Mouse (Mus musculus) neural tube, embryonic 15.5 days (tissue): ENCODE results near the gene Igsf9b. TPM values are rescaled to one million over a fixed set of nuclear protein-coding genes. Genes with fewer than 3 reads are reported as not detected.

ENCODE experiments used
- ATAC-seq: fragments of 200-750 bp; cut with Nextera tagmentation; 2 replicates; pipeline ENCODE4 v1.8.0; 2017; ENCODE audit warnings: mild to moderate bottlenecking, moderate TSS enrichment, moderate library complexity; ENCODE audit not compliant: low FRiP score
- H3K27ac ChIP-seq: fragments of 300-500 bp; sonication (generic); replicated peaks from 2 replicates; pipeline ENCODE4 v1.5.1; 2015; ENCODE audit warnings: mild to moderate bottlenecking, inconsistent platforms
- H3K27me3 ChIP-seq: fragments of 300-500 bp; sonication (generic); replicated peaks from 2 replicates; pipeline ENCODE4 v1.6.1; 2015; ENCODE audit warnings: inconsistent platforms
- H3K36me3 ChIP-seq: fragments of 300-500 bp; sonication (generic); 2 replicates; pipeline ENCODE4 v1.6.1; 2015; ENCODE audit warnings: inconsistent platforms
- H3K4me1 ChIP-seq: fragments of 300-500 bp; sonication (generic); 2 replicates; pipeline ENCODE4 v1.6.1; 2015; ENCODE audit warnings: inconsistent platforms
- H3K4me2 ChIP-seq: fragments of 300-500 bp; sonication (generic); 2 replicates; pipeline ENCODE4 v1.6.1; 2015; ENCODE audit warnings: inconsistent platforms, mild to moderate bottlenecking, moderate library complexity
- H3K4me3 ChIP-seq: fragments of 300-500 bp; sonication (generic); replicated peaks from 2 replicates; pipeline ENCODE4 v1.5.1; 2015; ENCODE audit warnings: mild to moderate bottlenecking, inconsistent platforms
- H3K9ac ChIP-seq: fragments of 300-500 bp; sonication (generic); replicated peaks from 2 replicates; pipeline ENCODE4 v1.6.1; 2015; ENCODE audit warnings: mild to moderate bottlenecking, inconsistent platforms
- H3K9me3 ChIP-seq: fragments of 300-500 bp; sonication (generic); replicated peaks from 2 replicates; pipeline ENCODE4 v1.6.1; 2016; ENCODE audit warnings: inconsistent platforms
- WGBS: fragments of 180-500 bp; shearing (Covaris S2); methylation state at CpG from one replicate; pipeline ENCODE4 v1.1.7; 2015; ENCODE audit warnings: mixed read lengths; 5-methylcytosine and 5-hydroxymethylcytosine counted together
- polyA plus RNA-seq: library from polyadenylated mRNA; unstranded; fragments of >200 nt; fragmentation: Nextera tagmentation; extraction: Ambion mirVana; gene quantifications from 2 replicates; pipeline ENCODE4 v1.2.1, GENCODE M21; 2015

The Igsf9b gene
- polyA plus RNA-seq, 1 experiment from 2014 or later, result 23.2 TPM

DNA sequence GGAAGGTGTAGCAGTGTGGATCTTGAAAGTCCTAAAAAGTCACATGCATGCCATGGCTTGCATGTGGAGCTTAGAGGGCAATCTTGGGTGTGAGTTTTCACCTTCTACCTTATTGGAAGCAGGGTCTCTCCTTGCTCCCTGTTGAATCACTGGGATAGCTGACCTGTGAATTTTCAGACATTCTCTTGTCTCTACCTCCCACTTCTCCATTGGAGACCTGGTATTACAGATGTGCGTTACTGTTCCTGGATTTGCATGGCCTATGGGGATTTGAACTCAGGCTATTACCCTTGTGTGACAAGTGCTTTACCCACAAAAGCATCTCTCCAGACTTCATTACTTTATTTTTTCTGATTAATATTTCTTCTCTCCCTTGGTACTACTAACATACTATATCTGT lies 26.1 kb upstream of the Igsf9b start:
- H3K27me3 ChIP-seq, result no peaks in the 10 kb centered on the region
- no peak overlapping the region for H3K9ac ChIP-seq
- ATAC-seq, result no peak
- H3K9me3 ChIP-seq, result no peaks in the 10 kb centered on the region
- H3K4me2 ChIP-seq, result no peak overlapping the region
- H3K4me1 ChIP-seq, result peaks cover 2% of the 10 kb centered on the region; the same call in 1 of the 2 replicates
- no peak overlapping the region for H3K27ac ChIP-seq
- H3K4me3 ChIP-seq, result no peak overlapping the region
- H3K36me3 ChIP-seq, result no peaks in the 10 kb centered on the region
- 85% methylated on average over 1 of the region's 1 CpGs for WGBS

DNA sequence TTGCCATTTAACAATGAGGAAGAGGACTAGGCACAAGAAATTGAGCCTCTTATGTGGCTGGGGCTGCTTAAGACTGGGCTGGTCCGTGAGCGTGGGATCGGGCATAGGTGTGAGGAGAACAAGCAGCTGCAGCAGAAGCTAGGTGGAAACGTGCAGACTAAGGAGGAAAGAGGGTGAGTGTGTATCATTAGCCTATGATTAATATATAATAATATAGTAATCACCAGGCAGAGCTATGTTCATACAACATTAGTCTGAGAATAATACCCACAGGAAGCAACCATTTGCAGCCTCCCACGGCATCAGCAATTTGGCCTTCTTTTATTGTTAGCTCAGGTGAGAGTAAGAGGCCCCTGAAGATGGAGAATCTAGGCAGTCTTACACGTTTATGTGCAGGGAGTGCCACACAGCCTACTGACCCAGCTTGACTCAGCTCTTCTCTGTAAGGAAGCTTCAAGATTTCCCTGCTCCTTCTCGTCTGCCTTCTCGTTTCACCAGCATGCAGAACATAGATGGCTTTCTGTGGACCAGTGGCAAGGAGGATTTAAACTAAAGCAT lies 22.6 kb upstream of the Igsf9b start:
- Histone ChIP-seq H3K36me3 (no peaks in the 10 kb centered on the region), H3K27me3 (no peaks in the 10 kb centered on the region), H3K4me2 (no peak overlapping the region), H3K9me3 (no peaks in the 10 kb centered on the region), H3K27ac (no peak overlapping the region), H3K9ac (no peak overlapping the region), H3K4me1 (peaks cover 2% of the 10 kb centered on the region; the same call in 1 of the 2 replicates), H3K4me3 (no peak overlapping the region)
- peak; percentile 81 for ATAC-seq
- 68% methylated on average over 8 of the region's 8 CpGs for WGBS

DNA sequence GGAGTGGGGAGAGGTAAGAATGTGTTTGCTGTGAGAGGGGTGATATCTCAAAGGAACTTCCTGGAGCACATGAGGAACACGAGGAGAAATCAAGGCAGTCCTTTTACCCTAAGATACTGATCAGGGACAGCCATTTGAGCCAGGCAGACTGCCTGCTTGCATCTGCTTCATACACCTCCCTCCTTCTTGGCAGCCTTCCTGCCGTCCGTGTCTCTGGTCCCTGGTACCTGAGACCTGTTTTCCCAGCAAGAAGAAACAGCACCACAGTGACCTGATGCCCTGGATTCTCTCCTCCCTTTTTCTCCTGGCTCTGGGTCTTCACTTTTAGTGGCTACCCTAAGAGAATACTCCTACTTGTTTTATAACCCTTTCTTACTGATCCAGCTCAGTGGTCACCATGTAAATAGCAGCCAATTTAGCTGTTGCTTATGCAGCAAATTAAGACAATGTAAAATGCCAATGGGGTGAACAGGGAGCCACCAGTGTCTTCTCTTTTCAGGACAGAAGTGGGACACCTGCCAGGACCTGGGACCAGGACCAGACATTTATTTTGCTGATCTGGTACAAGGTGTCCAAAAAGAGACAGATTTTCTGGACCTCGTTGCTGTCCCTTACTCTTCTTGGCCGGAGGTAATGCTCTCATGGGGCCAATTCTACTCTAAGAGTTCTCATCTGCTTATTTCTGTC lies 21.5 kb upstream of the Igsf9b start:
- no peak for ATAC-seq
- Histone ChIP-seq H3K27ac (no peak overlapping the region), H3K4me3 (no peak overlapping the region), H3K36me3 (no peaks in the 10 kb centered on the region), H3K9ac (no peak overlapping the region), H3K27me3 (no peaks in the 10 kb centered on the region), H3K4me1 (peaks cover 2% of the 10 kb centered on the region; the same call in 1 of the 2 replicates), H3K9me3 (no peaks in the 10 kb centered on the region), H3K4me2 (no peak overlapping the region)
- 63% methylated on average over 5 of the region's 5 CpGs for WGBS

DNA sequence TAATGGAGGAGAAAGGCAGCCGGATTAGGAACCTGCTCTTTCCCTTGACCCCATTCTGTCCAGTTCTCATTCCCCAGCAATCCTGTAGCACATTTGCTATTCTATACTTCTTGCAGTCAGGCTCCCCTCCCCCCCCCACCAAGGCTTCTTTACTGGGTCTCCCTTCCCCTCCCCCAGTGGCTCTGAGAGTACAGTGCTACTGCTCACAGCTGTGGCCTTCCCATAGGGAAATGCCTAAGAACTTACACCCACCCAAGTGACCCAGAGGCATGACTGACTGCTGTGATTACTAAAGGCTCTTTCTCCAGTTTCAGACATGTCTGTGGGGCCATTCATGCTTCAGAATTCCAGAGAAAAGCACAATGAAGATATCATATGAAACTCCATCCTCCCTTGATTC lies 20.0 kb upstream of the Igsf9b start:
- Histone ChIP-seq H3K4me2 (no peak overlapping the region), H3K36me3 (no peaks in the 10 kb centered on the region), H3K9me3 (no peaks in the 10 kb centered on the region), H3K9ac (no peak overlapping the region), H3K27me3 (0 out of 2 replicates have a peak, but pooled peaks cover 5% of the 10 kb centered on the region), H3K4me3 (no peak overlapping the region), H3K27ac (no peak overlapping the region), H3K4me1 (peaks cover 2% of the 10 kb centered on the region; the same call in 1 of the 2 replicates)
- 41% methylated on average over 1 of the region's 1 CpGs for WGBS
- ATAC-seq, result no peak

DNA sequence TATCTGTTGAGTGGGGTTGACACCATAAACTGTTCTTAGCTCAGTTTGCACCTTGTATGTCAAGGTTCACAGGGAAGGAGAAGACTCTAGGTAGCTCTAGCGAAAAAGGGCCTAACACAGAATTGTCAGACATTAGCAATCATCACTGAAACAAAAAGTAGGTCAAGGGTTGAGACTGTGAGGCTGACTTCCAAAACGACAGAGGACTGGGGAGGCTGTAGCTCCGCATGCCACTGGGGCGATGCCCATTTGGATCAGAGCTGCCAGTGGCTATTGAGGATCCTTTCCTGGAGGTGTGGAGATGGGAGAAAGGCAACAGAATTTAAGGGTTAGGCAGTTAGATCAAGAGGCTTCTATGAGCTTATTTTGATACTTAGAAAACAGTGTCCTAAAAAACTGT lies 18.0 kb upstream of the Igsf9b start:
- peaks cover 11% of the 10 kb centered on the region for H3K27me3 ChIP-seq
- no peak overlapping the region for H3K4me3 ChIP-seq
- no peak overlapping the region for H3K27ac ChIP-seq
- peaks cover 2% of the 10 kb centered on the region; the same call in 1 of the 2 replicates for H3K4me1 ChIP-seq
- no peak overlapping the region for H3K9ac ChIP-seq
- no peaks in the 10 kb centered on the region for H3K36me3 ChIP-seq
- no peaks in the 10 kb centered on the region for H3K9me3 ChIP-seq
- 85% methylated on average over 4 of the region's 4 CpGs for WGBS
- no peak overlapping the region for H3K4me2 ChIP-seq
- ATAC-seq, result no peak

DNA sequence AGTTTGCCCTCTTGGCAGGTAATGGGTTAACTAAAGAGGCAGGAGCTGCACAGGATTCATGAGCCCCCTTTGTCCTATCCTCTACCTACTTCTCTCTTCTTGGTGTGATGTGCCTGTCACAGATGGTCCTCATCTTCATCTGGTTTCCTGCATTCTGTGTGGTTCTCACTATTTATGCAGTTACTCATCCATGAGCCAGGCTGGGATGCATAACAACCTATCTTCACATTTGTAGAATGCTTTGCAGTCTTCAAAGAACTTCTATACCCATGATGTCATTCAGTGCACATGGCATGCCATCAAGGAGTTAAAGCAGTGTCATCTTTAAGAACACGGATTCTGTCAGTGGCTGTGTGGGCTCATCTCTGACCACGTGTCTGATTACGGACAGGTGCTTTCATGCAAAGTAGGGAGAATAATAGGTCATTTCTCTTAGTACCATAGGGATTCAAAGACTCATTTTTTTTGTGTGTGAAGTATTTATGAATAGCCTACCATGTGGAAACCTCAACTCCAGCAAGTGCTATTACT lies 13.2 kb upstream of the Igsf9b start:
- Histone ChIP-seq H3K9me3 (no peaks in the 10 kb centered on the region), H3K4me3 (no peak overlapping the region), H3K9ac (no peak overlapping the region), H3K27me3 (peaks cover 16% of the 10 kb centered on the region), H3K36me3 (no peaks in the 10 kb centered on the region), H3K27ac (no peak overlapping the region), H3K4me2 (no peak overlapping the region), H3K4me1 (peaks cover 21% of the 10 kb centered on the region)
- no peak for ATAC-seq
- WGBS, result 60% methylated on average over 3 of the region's 3 CpGs

DNA sequence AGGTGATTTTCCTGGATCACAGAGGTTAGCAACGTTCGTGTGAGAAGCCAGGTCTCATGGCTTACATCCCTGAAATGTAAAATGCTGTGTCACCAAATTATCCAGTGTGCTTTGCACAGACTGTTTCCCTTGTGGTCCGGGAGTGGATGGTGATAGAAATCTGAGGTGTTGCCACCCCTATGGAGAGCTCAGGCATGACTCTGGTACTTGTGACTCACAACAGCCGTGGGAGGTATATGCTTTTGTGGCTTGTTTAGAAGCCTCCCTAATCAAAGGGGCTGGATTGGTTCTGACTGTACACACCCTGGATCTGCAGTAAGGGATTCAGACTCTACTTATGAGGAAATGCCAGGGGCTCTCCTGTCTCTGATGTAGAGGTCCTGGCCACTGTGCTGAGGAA lies 12.7 kb upstream of the Igsf9b start:
- 85% methylated on average over 4 of the region's 4 CpGs for WGBS
- Histone ChIP-seq H3K4me1 (peaks cover 21% of the 10 kb centered on the region), H3K27me3 (peaks cover 16% of the 10 kb centered on the region), H3K9ac (no peak overlapping the region), H3K9me3 (no peaks in the 10 kb centered on the region), H3K4me2 (no peak overlapping the region), H3K36me3 (no peaks in the 10 kb centered on the region), H3K27ac (no peak overlapping the region), H3K4me3 (no peak overlapping the region)
- ATAC-seq, result no peak

DNA sequence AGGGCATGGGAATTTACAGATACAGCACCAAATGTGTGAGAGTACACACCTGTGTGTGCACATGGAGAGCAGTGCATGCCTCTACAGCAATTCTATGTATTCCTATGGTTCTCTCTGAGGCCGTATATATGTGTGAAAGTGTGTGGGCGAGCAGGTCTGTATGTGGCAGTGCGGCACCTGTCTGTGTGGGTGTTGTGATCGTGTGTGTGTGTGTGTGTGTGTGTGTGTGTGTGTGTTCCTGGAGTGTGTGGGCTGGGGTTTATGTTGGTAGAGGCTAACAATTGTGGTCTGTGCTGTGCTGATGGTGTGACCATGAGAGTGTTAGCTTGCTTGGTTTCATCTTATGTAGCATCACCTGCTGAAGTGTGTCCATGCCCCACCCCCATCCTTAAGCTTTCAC lies 12.1 kb upstream of the Igsf9b start:
- Histone ChIP-seq H3K4me3 (no peak overlapping the region), H3K4me1 (peaks cover 21% of the 10 kb centered on the region), H3K4me2 (no peak overlapping the region), H3K9ac (no peak overlapping the region), H3K27me3 (peaks cover 16% of the 10 kb centered on the region), H3K36me3 (no peaks in the 10 kb centered on the region), H3K9me3 (no peaks in the 10 kb centered on the region), H3K27ac (no peak overlapping the region)
- 94% methylated on average over 4 of the region's 4 CpGs for WGBS
- ATAC-seq, result no peak

DNA sequence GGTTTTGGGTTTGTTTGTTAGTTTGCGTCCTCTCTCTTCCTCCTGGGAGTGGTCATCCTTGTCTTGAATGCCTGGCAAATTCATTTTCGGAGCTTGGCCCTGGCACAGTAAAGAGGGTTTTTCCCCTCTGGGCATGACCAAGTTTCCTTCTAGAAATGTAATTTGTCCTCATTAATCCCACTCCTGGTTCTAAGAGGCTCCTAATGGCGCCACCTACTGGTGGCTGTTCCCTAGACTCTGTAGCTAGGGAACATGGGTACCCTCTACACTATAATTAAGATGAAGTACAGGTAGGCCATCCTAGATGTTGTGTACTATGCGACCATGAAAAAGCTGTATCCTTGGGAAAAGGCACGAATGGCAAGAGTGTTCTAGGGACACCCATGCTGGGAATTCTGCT lies 11.6 kb upstream of the Igsf9b start:
- Histone ChIP-seq H3K9ac (no peak overlapping the region), H3K9me3 (no peaks in the 10 kb centered on the region), H3K4me1 (peaks cover 21% of the 10 kb centered on the region), H3K36me3 (no peaks in the 10 kb centered on the region), H3K4me2 (no peak overlapping the region), H3K4me3 (no peak overlapping the region), H3K27ac (no peak overlapping the region), H3K27me3 (peaks cover 19% of the 10 kb centered on the region)
- WGBS, result 42% methylated on average over 5 of the region's 5 CpGs
- ATAC-seq, result no peak

DNA sequence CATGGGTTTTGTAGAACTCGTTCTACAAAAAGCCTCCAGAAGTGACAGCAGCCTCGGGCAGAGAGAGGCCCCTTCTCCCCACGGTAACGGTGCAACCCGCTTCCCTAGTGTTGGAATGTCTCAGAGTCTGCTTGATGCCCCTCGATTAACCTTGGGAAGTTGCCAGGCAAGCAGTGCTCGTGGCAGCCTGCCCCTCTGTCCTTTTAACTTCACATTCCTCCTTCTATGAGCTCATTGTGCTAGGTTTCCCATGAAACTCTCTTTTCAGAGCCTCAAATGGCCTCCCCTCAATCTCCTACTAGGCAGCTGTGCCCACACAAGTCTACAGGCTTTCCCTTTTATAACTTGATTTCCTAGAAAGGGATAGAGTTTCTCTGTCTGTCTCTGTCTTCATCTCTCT lies 10.6 kb upstream of the Igsf9b start:
- peak; percentile 65 for ATAC-seq
- H3K9me3 ChIP-seq, result no peaks in the 10 kb centered on the region
- H3K27me3 ChIP-seq, result peaks cover 22% of the 10 kb centered on the region
- peaks cover 21% of the 10 kb centered on the region for H3K4me1 ChIP-seq
- 9% methylated on average over 7 of the region's 7 CpGs for WGBS
- no peak overlapping the region for H3K4me2 ChIP-seq
- no peaks in the 10 kb centered on the region for H3K36me3 ChIP-seq
- H3K4me3 ChIP-seq, result no peak overlapping the region
- no peak overlapping the region for H3K9ac ChIP-seq
- H3K27ac ChIP-seq, result no peak overlapping the region

DNA sequence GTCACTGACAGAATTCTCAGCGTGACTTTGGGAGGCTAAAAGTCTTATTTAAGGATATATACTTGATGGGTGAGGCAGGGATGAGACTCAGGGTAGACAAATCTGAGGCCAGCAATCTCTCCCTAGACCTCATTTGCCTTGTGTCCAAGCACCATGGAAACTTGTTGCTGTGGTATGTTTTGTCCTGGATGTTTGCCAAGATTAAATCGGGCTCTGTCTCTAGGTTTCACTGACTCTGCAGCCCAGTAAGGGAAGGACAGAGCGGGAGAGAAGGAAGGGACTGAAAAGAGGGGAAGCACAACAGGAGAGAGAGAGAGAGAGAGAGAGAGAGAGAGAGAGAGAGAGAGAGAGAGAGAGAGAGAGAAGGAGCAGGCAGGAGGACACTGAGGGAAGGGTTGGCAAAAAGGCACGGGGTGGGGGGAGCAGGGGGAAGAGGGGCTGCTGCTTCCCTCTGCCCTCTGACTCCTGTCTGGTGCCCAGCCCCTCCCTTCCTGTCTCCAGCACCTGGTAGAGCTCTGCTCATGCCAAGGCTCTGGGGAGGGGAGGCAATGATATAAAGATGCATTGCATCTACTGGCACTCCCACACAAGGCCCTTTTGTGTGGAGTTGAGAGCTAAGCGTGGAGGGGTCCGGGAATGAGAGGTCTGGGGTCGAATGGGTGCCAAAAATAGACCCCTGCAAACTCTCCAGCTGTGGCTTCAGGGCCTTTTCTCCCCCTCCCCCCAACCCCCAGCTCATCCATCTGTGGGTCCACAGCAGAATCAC lies 9.3 kb upstream of the Igsf9b start:
- H3K27ac ChIP-seq, result 0 out of 2 replicates have a peak overlapping the region, but pooled peaks have one; percentile 54
- H3K4me2 ChIP-seq, result no peak overlapping the region
- no peaks in the 10 kb centered on the region for H3K9me3 ChIP-seq
- H3K27me3 ChIP-seq, result peaks cover 20% of the 10 kb centered on the region
- no peak overlapping the region for H3K9ac ChIP-seq
- 23% methylated on average over 7 of the region's 7 CpGs for WGBS
- ATAC-seq, result peak; percentile 56; the same call in 1 of the 2 replicates
- no peak overlapping the region for H3K4me3 ChIP-seq
- no peaks in the 10 kb centered on the region for H3K36me3 ChIP-seq
- H3K4me1 ChIP-seq, result peaks cover 21% of the 10 kb centered on the region
